ENCODE assay signal across 19 mouse cellular contexts in genomic region chr12:83885516-83886285, GRCm38 (mm10). TPM values are rescaled to one million over a fixed set of nuclear protein-coding genes. Genes with fewer than 3 reads are reported as not detected.
DNase-seq lines count a peak whose midpoint lies in the region; ATAC-seq and TF ChIP-seq lines count a peak whose summit lies in the region.
"Had no signal": no experiment of that assay in that cellular context is flagged by ENCODE, and none has a peak within 500 bp of the region (broad histone marks: within the 10 kb centered on the region; RNA-seq: fewer than 3 reads in every experiment).

No protein-coding gene starts in this region.

- no peak for TF ChIP-seq CTCF in layer of hippocampus, adult 2 months (conservative IDR thresholded peaks at IDR 0.05)

- peak overlapping the region; percentile 52; the same call in 1 of the 2 replicates for H3K27ac ChIP-seq in layer of hippocampus, adult 2 months
- H3K27ac ChIP-seq in limb, embryonic 10.5 days: no peak overlapping the region
- no peak overlapping the region for H3K27ac ChIP-seq in hindbrain, embryonic 13.5 days
- H3K27ac ChIP-seq: heart, embryonic 13.5 days; hindbrain, embryonic 14.5 days; midbrain, embryonic 12.5 days; neural tube, embryonic 12.5 days; stomach, embryonic 15.5 days had no signal

- peak in 1 of 2 experiments; percentile 17 for DNase-seq in layer of hippocampus, adult 2 months (ENCODE audit: low spot score in 2 of 2)
- no peak for DNase-seq in layer of hippocampus, adult 8-10 months (ENCODE audit: low spot score in 2 of 2)
- peak; percentile 47 for DNase-seq in adrenal gland, adult 8-10 months
- DNase-seq in cerebellum, adult 18-20 months: peak; percentile 44 to 54
- peak; percentile 57 for DNase-seq in kidney, adult 9 months
- DNase-seq in limb, embryonic 10.5 days (ENCODE audit: low spot score): no peak
- no peak for DNase-seq in lung, postnatal 10 days
- DNase-seq: gastrocnemius, postnatal 14 days; layer of hippocampus, adult 9-11 months; left cerebral cortex, postnatal 4 days; lung, embryonic 14.5 days; right cerebral cortex, postnatal 14 days; thymus, postnatal 36 days had no signal

- no peak overlapping the region for H3K9ac ChIP-seq in hindbrain, embryonic 13.5 days
- H3K9ac ChIP-seq: heart, embryonic 13.5 days; hindbrain, embryonic 14.5 days; lung, embryonic 14.5 days; midbrain, embryonic 12.5 days; neural tube, embryonic 12.5 days; stomach, embryonic 15.5 days had no signal

- no peak overlapping the region for H3K4me2 ChIP-seq in hindbrain, embryonic 13.5 days
- H3K4me2 ChIP-seq: heart, embryonic 13.5 days; hindbrain, embryonic 14.5 days; lung, embryonic 14.5 days; midbrain, embryonic 12.5 days; neural tube, embryonic 12.5 days; stomach, embryonic 15.5 days had no signal

- H3K9me3 ChIP-seq in limb, embryonic 10.5 days (replicated peaks): no peaks in the 10 kb centered on the region
- no peaks in the 10 kb centered on the region for H3K9me3 ChIP-seq in hindbrain, embryonic 13.5 days
- H3K9me3 ChIP-seq: heart, embryonic 13.5 days; midbrain, embryonic 12.5 days; neural tube, embryonic 12.5 days; stomach, embryonic 15.5 days had no signal

- H3K27me3 ChIP-seq in limb, embryonic 10.5 days (ENCODE audit: low read depth, poor library complexity, severe bottlenecking): no peaks in the 10 kb centered on the region
- H3K27me3 ChIP-seq in hindbrain, embryonic 13.5 days: no peaks in the 10 kb centered on the region
- H3K27me3 ChIP-seq: heart, embryonic 13.5 days; midbrain, embryonic 12.5 days; neural tube, embryonic 12.5 days; stomach, embryonic 15.5 days had no signal

- H3K36me3 ChIP-seq in limb, embryonic 10.5 days: peaks cover 31% of the 10 kb centered on the region
- H3K36me3 ChIP-seq in hindbrain, embryonic 13.5 days: no peaks in the 10 kb centered on the region
- H3K36me3 ChIP-seq: neural tube, embryonic 12.5 days; stomach, embryonic 15.5 days had no signal

- H3K4me1 ChIP-seq in limb, embryonic 10.5 days: no peaks in the 10 kb centered on the region
- H3K4me1 ChIP-seq in hindbrain, embryonic 13.5 days (replicated peaks): no peaks in the 10 kb centered on the region
- H3K4me1 ChIP-seq: midbrain, embryonic 12.5 days; neural tube, embryonic 12.5 days; stomach, embryonic 15.5 days had no signal

- 93% methylated on average over 7 of the region's 7 CpGs for WGBS in limb, embryonic 10.5 days
- WGBS in hindbrain, embryonic 13.5 days: 95% methylated on average over 7 of the region's 7 CpGs

- no peak overlapping the region for H3K4me3 ChIP-seq in layer of hippocampus, adult 2 months
- no peak overlapping the region for H3K4me3 ChIP-seq in limb, embryonic 10.5 days
- H3K4me3 ChIP-seq in hindbrain, embryonic 13.5 days: no peak overlapping the region
- H3K4me3 ChIP-seq: heart, embryonic 13.5 days; midbrain, embryonic 12.5 days; neural tube, embryonic 12.5 days; stomach, embryonic 15.5 days had no signal

- ATAC-seq in hindbrain, embryonic 13.5 days (ENCODE audit: low FRiP score): no peak

RNA-seq across cellular contexts. Expression of gene Numb, which starts 36.0 kb away (rescaled TPM):
- total RNA-seq in layer of hippocampus, adult 2 months (2021): 10 to 100 TPM; 26.7 to 38.7 TPM
- total RNA-seq in layer of hippocampus, adult 8-10 months (2022): 10 to 100 TPM; 37.5 to 52.2 (median 41.4) TPM
- 10 to 100 TPM; 42.0 to 62.1 (median 55.7) TPM for total RNA-seq in adrenal gland, adult 8-10 months (2022)
- polyA plus RNA-seq in limb, embryonic 10.5 days (2016; fragmentation: Nextera tagmentation; extraction: Ambion mirVana): 32.7 and 37.4 TPM in 2 replicates
- 19.9 and 25.6 TPM in 2 replicates for polyA plus RNA-seq in hindbrain, embryonic 13.5 days (2015; fragmentation: Nextera tagmentation; extraction: Ambion mirVana)

Comparison
In these comparisons a context has a peak if more than half of its experiments do, and no peak if none do; other contexts are left out.
1. DNase-seq: peak in adrenal gland, adult 8-10 months (single experiment), cerebellum, adult 18-20 months (2 of 2) and kidney, adult 9 months (single experiment); none in layer of hippocampus, adult 8-10 months (0 of 2), limb, embryonic 10.5 days (single experiment) and lung, postnatal 10 days (single experiment).